Mouse (Mus musculus) lung, adult 18-20 months (tissue): ENCODE data around the gene Ccdc34.

Experiments used
- DNase-seq, 2 experiments: peaks; one replicate each; pipeline ENCODE4 v3.0.0; 2022; ENCODE audit warnings: mixed read lengths in 2 of 2

Gene Ccdc34

GRCm38 (mm10) chr2:110004668-110005067 lies 12.9 kb upstream of the Ccdc34 start:
- no peak for DNase-seq

GRCm38 (mm10) chr2:110005164-110005563 lies 12.5 kb upstream of the Ccdc34 start:
- DNase-seq = no peak

DNA sequence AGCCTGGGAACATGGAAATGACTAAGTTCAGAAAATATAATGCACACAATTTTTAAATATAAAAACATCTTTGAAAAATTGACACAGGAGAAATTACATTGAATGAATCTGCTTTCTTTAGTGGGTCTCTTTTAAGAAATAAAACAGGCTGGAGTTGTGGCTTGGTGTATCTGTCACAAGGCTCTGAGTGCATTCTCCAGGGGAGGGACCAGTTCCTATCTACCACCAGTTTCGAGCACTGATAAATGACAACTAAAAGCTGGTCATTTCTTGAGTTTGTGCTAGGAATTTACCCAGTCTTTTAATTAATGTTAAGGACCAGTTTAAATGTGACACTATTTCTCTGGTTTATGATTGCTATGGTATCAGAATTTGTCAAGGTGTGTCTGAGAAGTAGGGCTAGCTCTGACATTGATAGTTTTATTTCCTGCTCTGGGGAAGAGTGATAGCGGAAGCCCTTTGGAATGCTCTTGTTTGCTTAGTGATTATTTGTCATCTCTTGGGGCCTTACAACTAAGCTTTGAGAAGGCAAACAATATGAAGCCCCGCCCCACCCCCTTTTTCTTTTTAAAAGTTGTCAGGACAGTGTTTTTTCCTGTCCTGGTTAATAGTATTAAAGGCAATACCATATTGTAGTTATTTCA lies 11.9 kb upstream of the Ccdc34 start:
- no peak for DNase-seq

GRCm38 (mm10) chr2:110007423-110008267 lies 10.0 kb upstream of the Ccdc34 start:
- no peak for DNase-seq

DNA sequence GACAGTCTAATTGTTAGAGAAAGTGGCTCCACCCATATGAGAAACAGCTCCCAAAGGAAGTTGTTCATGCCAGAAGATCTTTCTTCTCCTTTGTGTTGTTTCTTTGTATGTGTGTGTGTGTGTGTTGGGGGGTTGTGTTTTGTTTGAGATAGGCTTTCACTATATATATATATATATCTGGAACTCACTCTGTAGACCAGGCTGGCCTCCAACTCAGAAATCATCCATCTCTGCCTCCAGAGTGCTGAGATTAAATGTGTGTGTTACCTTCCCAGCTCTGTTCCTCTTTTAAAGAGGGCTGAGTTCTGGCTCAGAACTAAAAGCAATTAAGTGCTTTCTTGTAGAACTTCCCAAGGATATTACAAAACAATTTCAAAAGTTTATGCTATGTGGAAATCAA lies 8.2 kb upstream of the Ccdc34 start:
- no peak for DNase-seq

GRCm38 (mm10) chr2:110012184-110012725 lies 5.4 kb upstream of the Ccdc34 start:
- DNase-seq = no peak

- DNase-seq = no peak
Measured at GRCm38 (mm10) chr2:110017087-110017486, 530 bp upstream of the Ccdc34 start.

DNA sequence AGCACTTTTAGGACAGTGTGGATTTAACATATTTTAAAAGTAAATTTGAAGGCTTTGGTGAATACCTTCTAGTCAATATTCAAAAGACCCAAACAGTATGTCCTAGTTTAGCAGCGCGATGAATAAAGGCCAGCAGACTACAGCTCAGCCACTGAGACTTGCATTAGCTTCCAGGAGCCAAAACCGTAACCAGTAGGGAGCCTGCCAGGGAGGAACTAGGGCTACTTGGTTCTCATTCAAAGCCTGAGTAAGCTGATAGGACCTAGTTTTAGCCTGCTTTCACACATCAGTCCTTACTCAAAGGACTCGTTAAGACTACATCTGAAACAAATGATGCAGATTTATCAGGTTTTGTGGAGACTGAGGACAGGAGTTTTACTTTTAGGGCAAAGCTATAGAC lies 2.0 kb downstream of the Ccdc34 start:
- no peak for DNase-seq

DNA sequence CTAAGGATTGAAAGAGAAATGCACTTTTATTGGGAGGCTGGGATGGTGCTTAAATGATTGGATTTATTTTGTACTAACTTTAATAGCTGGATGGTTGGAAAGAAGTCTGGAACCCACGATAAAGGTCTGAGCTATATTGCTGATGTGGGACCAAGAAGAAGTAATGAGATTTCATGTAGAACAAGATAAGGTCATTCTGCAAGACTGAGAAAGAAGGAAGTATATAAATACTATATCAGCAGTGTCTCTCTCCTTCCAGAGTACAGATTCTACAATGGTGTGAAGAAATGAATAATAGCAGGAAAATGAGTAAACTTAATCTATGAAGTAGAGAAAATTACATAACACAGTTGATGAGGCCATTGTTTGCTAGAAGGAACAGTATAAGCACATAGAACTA lies 2.8 kb downstream of the Ccdc34 start:
- no peak for DNase-seq

DNA sequence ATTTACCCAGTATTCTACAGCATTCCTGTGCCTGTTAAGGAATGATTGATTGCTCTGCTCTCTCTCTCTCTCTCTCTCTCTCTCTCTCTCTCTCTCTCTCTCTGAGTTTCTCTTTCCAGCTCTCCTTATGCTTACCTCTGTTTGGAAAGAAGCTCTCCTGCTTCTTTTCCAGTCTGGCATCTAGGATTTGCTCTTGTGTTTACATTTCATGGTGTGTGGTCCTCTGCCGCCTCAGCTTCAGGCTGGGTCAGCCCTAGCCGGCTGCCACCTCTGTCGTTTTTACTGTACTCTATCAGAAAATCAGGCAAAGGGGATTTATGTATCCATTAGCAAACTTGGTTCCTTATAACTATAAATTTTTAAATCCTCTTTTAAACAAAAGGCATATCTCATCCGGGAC lies 18.6 kb downstream of the Ccdc34 start:
- DNase-seq = no peak

- DNase-seq = no peak
Measured at GRCm38 (mm10) chr2:110036665-110037064, 19.0 kb downstream of the Ccdc34 start.

DNA sequence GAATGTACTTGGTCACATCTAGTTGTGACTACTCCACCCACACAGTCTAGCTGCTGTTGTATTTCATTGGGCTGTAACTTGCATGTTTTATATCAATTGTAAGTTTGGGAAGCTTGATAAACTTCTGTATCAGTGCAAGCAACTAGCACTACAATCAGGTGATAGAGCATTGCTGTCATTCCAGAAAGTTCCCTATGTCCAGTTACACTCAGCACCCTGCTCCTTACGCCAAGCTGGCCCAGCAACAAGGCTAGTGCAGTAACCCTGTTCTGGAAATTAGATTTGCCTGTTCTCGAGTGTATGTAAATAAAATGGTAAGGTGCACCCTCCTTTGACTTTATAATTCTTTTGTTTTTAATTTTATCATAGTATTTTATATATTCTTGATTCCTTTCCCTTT lies 19.6 kb downstream of the Ccdc34 start:
- DNase-seq = no peak

GRCm38 (mm10) chr2:110038341-110038740 lies 20.7 kb downstream of the Ccdc34 start:
- DNase-seq = no peak

GRCm38 (mm10) chr2:110042861-110043760 lies 25.5 kb downstream of the Ccdc34 start:
- DNase-seq = no peak

- no peak for DNase-seq
Measured at GRCm38 (mm10) chr2:110058424-110058823, 40.8 kb downstream of the Ccdc34 start.

DNA sequence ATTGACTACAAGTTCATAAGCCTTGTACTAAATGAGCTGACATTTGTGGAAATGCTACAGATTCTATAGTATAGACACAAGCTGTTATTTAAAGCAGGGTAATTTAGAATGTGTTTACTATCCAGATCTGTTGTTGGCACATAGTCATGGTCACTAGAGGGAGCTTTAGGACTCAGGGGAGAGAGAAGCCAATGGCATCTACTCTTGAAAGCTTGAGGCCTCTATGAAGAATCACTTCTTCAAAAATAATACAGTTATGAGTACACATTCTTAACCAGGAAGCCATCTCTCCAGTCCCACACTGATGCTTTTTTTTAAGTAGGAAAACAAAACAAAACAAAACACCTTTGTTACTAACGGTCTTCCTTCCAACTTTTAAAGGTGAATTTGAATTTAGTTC lies 45.5 kb downstream of the Ccdc34 start:
- no peak for DNase-seq

DNA sequence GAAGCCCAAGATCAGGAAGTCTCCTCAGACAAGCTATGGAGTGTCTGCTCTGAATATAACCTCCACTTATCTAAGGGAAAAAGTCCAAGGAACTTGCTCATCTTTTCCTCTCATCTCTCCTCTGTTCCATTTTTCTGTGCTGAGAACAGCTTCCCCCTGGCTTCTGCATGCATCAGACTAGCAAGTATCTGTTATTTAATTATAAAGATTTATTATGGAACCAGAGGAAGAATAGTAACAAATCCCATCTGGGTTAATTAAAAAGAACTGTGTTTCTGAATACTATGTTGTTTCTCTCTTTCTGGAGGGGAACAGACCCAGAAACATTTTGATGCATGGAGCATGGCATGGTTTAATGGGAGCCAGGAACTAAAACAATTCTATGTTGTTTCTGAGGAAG lies 51.3 kb downstream of the Ccdc34 start:
- DNase-seq = no peak

DNA sequence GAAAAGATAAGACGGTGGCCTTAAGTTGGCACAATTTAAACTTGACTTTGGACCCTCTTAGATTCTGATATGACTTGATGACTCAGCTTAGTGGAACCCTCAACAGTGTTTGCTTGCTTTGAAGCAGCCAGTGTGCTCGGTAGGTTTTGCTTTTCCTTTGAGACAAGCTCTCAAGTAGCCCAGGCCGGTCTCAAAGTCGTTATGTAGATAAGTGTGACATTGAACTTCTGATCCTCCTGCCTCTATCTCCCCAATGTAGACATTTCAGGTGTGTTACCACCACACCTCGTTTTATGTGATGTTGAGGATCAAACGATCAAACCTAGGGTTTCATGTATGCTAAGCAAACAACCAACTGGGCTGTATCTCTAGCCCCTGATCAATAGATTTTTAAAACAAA lies 55.4 kb downstream of the Ccdc34 start:
- no peak for DNase-seq

DNA sequence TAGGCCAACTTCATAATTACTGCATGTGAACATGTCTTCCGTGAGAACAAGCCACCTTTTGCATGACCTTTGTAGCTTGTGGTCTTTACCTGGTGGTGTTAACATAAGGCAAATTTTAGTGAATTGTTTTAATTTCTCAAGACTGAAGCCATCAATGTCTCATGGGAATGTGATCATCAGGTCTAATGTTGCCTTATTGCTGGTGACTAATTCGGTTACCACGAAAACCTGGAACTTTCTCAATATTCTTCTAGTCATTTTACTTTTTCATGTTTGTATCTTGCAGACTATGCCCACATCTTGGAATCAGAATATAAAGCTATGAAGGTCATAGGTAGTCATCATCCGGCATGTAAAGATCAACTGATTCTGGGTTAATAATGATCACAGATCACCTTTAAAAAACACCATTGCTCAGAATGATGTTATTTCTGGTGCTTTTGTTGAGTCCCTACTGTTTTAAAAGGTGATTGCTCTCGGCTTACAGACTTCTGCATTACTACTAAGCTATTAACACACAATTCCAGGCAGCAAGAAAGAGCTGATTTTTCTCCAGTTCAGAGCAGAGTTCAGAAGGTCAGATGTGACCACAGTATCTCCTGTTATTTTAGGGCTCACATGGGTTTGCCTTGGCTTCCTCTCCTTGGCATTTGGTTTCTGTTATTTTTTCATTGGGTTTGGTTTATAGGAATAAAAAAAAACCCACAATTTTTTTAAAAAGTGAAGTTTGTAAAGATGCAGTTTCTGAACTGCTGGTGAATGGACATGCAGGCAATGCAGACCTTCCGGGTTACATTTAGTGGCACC lies 57.2 kb downstream of the Ccdc34 start:
- DNase-seq = no peak

- no peak for DNase-seq
Measured at GRCm38 (mm10) chr2:110077240-110077639, 59.6 kb downstream of the Ccdc34 start.

DNA sequence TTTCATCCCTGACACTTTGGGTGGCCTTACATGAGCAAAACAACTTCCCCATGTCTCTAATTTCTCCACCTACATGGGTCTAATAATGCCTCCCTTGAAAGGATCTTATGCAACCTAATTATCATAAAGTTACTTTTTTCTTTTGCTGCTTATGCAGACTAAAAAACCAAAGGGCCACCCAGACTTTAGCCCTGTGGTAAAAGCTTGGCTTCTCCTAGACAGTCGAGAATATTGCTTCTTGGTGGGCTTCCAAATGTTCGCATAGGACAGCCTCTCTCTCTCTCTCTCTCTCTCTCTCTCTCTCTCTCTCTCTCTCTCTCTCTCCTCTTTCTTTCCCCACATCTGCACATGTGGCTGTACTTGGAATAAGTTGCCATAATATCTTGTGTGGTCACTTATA lies 60.0 kb downstream of the Ccdc34 start:
- DNase-seq = no peak

GRCm38 (mm10) chr2:110080532-110080931 lies 62.9 kb downstream of the Ccdc34 start:
- DNase-seq = no peak
